ENCODE assay signal across 8 mouse cellular contexts in genomic region chr5:121386120-121386909, GRCm38 (mm10). TPM values are rescaled to one million over a fixed set of nuclear protein-coding genes. Genes with fewer than 3 reads are reported as not detected.
A peak's percentile ranks its signal among the peaks of the same experiment; 100 is the strongest.
DNase-seq lines count a peak whose midpoint lies in the region; ATAC-seq and TF ChIP-seq lines count a peak whose summit lies in the region.

No protein-coding gene starts in this region.

- WGBS in kidney, embryonic 14.5 days: 38% methylated on average over 22 of the region's 22 CpGs
- WGBS in hindbrain, embryonic 13.5 days: 37% methylated on average over 22 of the region's 22 CpGs
- 24% methylated on average over 22 of the region's 22 CpGs for WGBS in macrophage (ENCODE audit: missing documents)

- no peak for ATAC-seq in kidney, embryonic 14.5 days (ENCODE audit: low FRiP score, low TSS enrichment)
- ATAC-seq in hindbrain, embryonic 13.5 days (ENCODE audit: low FRiP score): no peak
- no peak for ATAC-seq in megakaryocyte progenitor cell, adult 5-6 weeks (replicated peaks; ENCODE audit: poor library complexity)

- H3K27me3 ChIP-seq in kidney, embryonic 14.5 days (ENCODE audit: control insufficient read depth, insufficient read depth, low read length): no peaks in the 10 kb centered on the region
- no peaks in the 10 kb centered on the region for H3K27me3 ChIP-seq in hindbrain, embryonic 13.5 days

- H3K79me2 ChIP-seq in macrophage (ENCODE audit: inconsistent target): peaks cover 38% of the 10 kb centered on the region

- H3K4me2 ChIP-seq in kidney, embryonic 14.5 days (replicated peaks; ENCODE audit: low read depth, low read length): peak overlapping the region; percentile 68
- H3K4me2 ChIP-seq in hindbrain, embryonic 13.5 days: peak overlapping the region; percentile 64

- peaks cover 10% of the 10 kb centered on the region for H3K36me3 ChIP-seq in kidney, embryonic 14.5 days (ENCODE audit: control insufficient read depth, insufficient read depth, low read length)
- H3K36me3 ChIP-seq in hindbrain, embryonic 13.5 days: peaks cover 19% of the 10 kb centered on the region
- H3K36me3 ChIP-seq in macrophage (ENCODE audit: inconsistent target): peaks cover 21% of the 10 kb centered on the region

- no peak for DNase-seq in kidney, postnatal 25 days
- peak; percentile 12 for DNase-seq in brain, embryonic 14.5 days (ENCODE audit: low read depth)
- DNase-seq in urinary bladder, adult 2 months (ENCODE audit: low spot score): no peak
- no peak for DNase-seq in adrenal gland, adult 8-10 months

- H3K9ac ChIP-seq in kidney, embryonic 14.5 days (ENCODE audit: low read depth, low read length): peak overlapping the region; percentile 37; the same call in 1 of the 2 replicates
- H3K9ac ChIP-seq in hindbrain, embryonic 13.5 days: peak overlapping the region; percentile 82

- TF ChIP-seq POLR2A in brain, embryonic 14.5 days (IDR thresholded peaks at IDR 0.05; ENCODE audit: borderline replicate concordance, extremely low read depth, insufficient read depth, insufficient read length, poor library complexity, severe bottlenecking): no peak

- H3K4me1 ChIP-seq in kidney, embryonic 14.5 days (ENCODE audit: control insufficient read depth, insufficient read depth, low read length): no peaks in the 10 kb centered on the region
- peaks cover 34% of the 10 kb centered on the region for H3K4me1 ChIP-seq in hindbrain, embryonic 13.5 days (replicated peaks)

- H3K27ac ChIP-seq in kidney, embryonic 14.5 days (ENCODE audit: low read depth, low read length): no peak overlapping the region
- H3K27ac ChIP-seq in hindbrain, embryonic 13.5 days: peak overlapping the region; percentile 85; the same call in 1 of the 2 replicates
- H3K27ac ChIP-seq in macrophage: peak overlapping the region; percentile 46

- TF ChIP-seq CTCF in brain, embryonic 14.5 days (IDR thresholded peaks at IDR 0.05; ENCODE audit: borderline replicate concordance, extremely low read depth, insufficient read depth, insufficient read length): no peak

- no peaks in the 10 kb centered on the region for H3K9me3 ChIP-seq in kidney, embryonic 14.5 days (ENCODE audit: control insufficient read depth, low read length)
- no peaks in the 10 kb centered on the region for H3K9me3 ChIP-seq in hindbrain, embryonic 13.5 days

- peak overlapping the region; percentile 80 for H3K4me3 ChIP-seq in kidney, embryonic 14.5 days (ENCODE audit: low read length)
- H3K4me3 ChIP-seq in hindbrain, embryonic 13.5 days: peak overlapping the region; percentile 68
- peak overlapping the region; percentile 36 for H3K4me3 ChIP-seq in macrophage (ENCODE audit: inconsistent target)

RNA-seq across cellular contexts. Expression of gene Trafd1, which starts 0.9 kb away (rescaled TPM):
- 31.6 and 50.1 TPM in 2 replicates for polyA plus RNA-seq in kidney, embryonic 14.5 days (2014; fragmentation: Nextera tagmentation; extraction: Ambion mirVana)
- polyA plus RNA-seq in brain, embryonic 14.5 days (2012; rRNA removed): 157 and 195 TPM in 2 replicates
- 139 and 145 TPM in 2 replicates for polyA plus RNA-seq in hindbrain, embryonic 13.5 days (2015; fragmentation: Nextera tagmentation; extraction: Ambion mirVana)
- 1,000 to 10,000 TPM in 14 of 26 experiments, 100 to 1,000 TPM in 12; 286 to 2,059 (median 1,214) TPM for total RNA-seq in macrophage (2018; cell fraction: chromatin; rRNA removed)
- total RNA-seq in macrophage (2018; cell fraction: cytosol; rRNA removed): 100 to 1,000 TPM; 129 to 462 (median 246) TPM
- total RNA-seq in macrophage (2018; cell fraction: nucleus; rRNA removed): 1,000 to 10,000 TPM in 9 of 26 experiments, 100 to 1,000 TPM in 17; 314 to 1,459 (median 713) TPM
- polyA plus RNA-seq in macrophage (2018): 97.3 to 304 TPM (median 148 TPM) in 3 replicates
- polyA plus RNA-seq in urinary bladder, adult 2 months (2012; rRNA removed): 106 and 115 TPM in 2 replicates
- 29.1 and 36.4 TPM in 2 replicates for total RNA-seq in megakaryocyte progenitor cell, adult 5-6 weeks (2015)
- total RNA-seq in megakaryocyte progenitor cell, adult 5-6 weeks (2017): 37.5 and 38.5 TPM in 2 replicates
- total RNA-seq in adrenal gland, adult 8-10 months (2022): 10 to 100 TPM; 37.0 to 67.7 (median 52.0) TPM

RNA-seq across cellular contexts. Expression of gene Naa25, which starts 11.4 kb away (rescaled TPM):
- 32.8 and 49.7 TPM in 2 replicates for polyA plus RNA-seq in kidney, embryonic 14.5 days (2014; fragmentation: Nextera tagmentation; extraction: Ambion mirVana)
- 29.7 and 30.1 TPM in 2 replicates for polyA plus RNA-seq in brain, embryonic 14.5 days (2012; rRNA removed)
- 47.7 and 51.8 TPM in 2 replicates for polyA plus RNA-seq in hindbrain, embryonic 13.5 days (2015; fragmentation: Nextera tagmentation; extraction: Ambion mirVana)
- total RNA-seq in macrophage (2018; cell fraction: chromatin; rRNA removed): 100 to 1,000 TPM in 5 of 26 experiments, 10 to 100 TPM in 21; 14.6 to 150 (median 64.0) TPM
- 10 to 100 TPM in 24 of 26 experiments, 1 to 10 TPM in 2; 9.0 to 45.8 (median 21.5) TPM for total RNA-seq in macrophage (2018; cell fraction: cytosol; rRNA removed)
- total RNA-seq in macrophage (2018; cell fraction: nucleus; rRNA removed): 100 to 1,000 TPM in 1 of 26 experiments, 10 to 100 TPM in 25; 12.1 to 113 (median 58.2) TPM
- 15.3 to 23.7 TPM (median 17.0 TPM) in 3 replicates for polyA plus RNA-seq in macrophage (2018)
- 15.8 and 17.2 TPM in 2 replicates for polyA plus RNA-seq in urinary bladder, adult 2 months (2012; rRNA removed)
- 35.9 and 39.7 TPM in 2 replicates for total RNA-seq in megakaryocyte progenitor cell, adult 5-6 weeks (2015)
- 66.4 and 80.6 TPM in 2 replicates for total RNA-seq in megakaryocyte progenitor cell, adult 5-6 weeks (2017)
- total RNA-seq in adrenal gland, adult 8-10 months (2022): 10 to 100 TPM; 33.4 to 40.0 (median 35.9) TPM
